Mouse (Mus musculus): Measurements from ENCODE around the gene Ttc6.

Gene Ttc6

GRCm38 (mm10) chr12:57544641-57545370 is 19.1 kb upstream of the Ttc6 start:
- in situ Hi-C loops (cut with MboI, MseI): loop anchor here (25.0 kb wide), 1 partner anchor 258 kb away; no protein-coding TSS in a partner anchor

DNA sequence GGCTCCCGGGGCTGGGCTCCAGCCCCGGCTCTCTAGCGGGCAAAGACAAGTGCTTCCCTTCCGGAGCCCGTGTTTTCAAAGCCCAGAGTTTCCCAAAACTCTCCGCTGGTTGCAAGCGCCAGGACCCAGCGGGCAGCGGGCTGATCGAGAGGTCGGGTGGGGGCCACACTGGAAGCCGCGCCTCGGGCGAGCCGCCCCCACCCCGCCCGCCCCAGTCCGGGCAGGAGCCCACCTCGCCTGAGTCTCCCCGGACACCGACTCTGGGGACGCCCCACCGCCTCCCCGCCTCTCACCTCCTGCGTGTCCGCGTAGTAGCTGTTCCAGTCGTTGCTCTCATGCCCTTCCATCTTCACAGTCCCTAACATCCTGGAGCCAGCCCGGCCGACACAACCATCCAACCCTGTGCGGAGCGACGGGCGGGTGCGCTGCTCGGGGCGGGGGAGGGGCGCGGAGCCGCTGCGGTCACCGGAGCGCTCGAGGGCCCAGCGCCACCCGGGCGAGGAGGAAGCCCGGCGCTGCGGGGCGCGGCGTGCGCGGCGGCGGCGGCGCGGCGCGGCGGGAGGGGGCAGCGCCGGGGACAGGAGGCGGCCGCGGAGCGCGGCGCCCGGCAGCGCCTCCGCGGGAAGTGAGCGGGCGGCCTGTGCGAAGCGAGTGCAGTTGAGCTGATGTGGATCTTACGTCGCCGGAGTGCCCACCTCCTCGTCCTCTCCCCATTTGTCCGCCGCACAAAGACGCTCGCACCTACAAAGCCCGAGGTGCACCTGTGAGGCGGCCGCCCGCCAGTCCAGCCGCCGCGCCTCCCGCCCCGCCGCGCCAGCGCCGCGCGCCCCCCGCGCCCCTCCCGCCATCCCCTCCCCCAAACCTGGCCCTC is 18.3 kb upstream of the Ttc6 start:
- in situ Hi-C loops (cut with MboI, MseI): loop anchor here (25.0 kb wide), 1 partner anchor 258 kb away; no protein-coding TSS in a partner anchor

DNA sequence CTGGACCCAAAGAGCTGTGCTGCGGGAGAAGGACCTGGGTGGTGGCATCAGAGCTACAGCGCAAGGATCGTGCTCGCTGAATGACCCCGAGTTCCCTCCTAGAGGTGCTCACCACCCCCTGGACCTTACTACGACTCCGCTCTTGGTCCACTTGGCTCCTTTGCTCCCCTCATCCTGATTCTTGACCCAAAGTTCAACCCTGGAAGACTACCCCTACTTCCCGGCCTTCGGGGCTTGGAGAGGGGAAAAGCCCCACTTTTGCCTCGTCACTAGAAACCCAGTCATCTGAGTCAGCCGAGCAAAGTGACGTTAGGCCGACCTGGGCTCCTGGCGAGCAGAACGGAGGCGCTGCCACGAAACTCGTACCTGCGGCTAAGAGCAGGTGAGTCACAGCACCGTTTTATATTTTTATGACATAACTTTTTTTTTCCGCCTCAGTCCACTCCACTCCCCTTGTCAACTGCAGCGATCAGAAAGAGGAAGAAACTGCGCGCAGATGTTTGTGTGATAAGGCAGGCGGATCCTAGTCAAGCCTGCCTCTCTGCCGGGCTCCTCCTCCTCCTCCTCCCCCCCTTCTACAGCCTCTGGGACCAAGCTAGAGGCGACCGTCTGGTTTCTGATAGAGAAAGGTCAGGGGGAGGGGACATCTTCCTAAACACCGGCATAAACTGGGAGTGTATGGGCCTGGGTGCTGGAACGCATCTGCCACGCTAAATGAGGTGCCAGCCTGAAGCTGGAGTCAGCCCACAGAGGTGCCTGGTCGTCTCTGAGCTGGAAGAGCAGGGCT is 17.3 kb upstream of the Ttc6 start, which contains the start of gene Foxa1:
Gene Foxa1, minus strand, starts transcription at position 502 of the 787 bp plus-strand sequence.
- in situ Hi-C loops (cut with MboI, MseI): loop anchor here (25.0 kb wide), 1 partner anchor 259 kb away; no protein-coding TSS in a partner anchor

- in situ Hi-C loops (cut with MboI, MseI): loop anchor here (25.0 kb wide), 1 partner anchor 261 kb away; no protein-coding TSS in a partner anchor
Observed at GRCm38 (mm10) chr12:57547890-57548289, 16.0 kb upstream of the Ttc6 start.

DNA sequence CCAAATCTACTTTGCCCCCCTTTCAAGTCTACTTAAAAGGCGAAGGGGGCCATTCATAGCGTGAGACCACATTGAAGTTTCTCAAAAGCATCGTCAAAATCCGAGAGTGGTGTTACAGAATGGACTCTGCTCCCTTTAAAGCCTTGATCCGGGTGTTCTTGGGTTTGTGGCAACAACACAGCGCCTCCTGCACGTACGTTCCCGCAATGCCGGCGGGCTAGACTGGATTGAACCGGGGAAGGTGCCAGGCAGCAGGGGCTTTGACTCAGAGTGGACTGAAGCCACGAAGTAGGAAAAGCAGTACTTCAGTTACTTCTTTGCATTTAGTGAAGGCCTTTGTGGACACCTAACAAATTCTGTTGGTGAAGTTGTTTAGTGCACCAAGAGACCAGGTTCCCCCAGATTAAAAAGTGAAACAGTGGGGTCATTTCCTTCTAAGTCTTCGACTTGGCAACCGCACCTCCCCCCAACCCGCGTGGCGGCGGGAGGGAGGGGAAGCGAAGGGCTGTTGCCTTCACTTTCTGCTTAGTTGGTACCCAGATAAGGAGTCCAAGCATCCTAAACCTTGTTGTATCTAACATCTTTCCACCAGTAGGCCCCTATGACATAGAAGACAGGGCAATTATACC is 15.4 kb upstream of the Ttc6 start:
- in situ Hi-C loops (cut with MboI, MseI): loop anchor here (25.0 kb wide), 1 partner anchor 261 kb away; no protein-coding TSS in a partner anchor

DNA sequence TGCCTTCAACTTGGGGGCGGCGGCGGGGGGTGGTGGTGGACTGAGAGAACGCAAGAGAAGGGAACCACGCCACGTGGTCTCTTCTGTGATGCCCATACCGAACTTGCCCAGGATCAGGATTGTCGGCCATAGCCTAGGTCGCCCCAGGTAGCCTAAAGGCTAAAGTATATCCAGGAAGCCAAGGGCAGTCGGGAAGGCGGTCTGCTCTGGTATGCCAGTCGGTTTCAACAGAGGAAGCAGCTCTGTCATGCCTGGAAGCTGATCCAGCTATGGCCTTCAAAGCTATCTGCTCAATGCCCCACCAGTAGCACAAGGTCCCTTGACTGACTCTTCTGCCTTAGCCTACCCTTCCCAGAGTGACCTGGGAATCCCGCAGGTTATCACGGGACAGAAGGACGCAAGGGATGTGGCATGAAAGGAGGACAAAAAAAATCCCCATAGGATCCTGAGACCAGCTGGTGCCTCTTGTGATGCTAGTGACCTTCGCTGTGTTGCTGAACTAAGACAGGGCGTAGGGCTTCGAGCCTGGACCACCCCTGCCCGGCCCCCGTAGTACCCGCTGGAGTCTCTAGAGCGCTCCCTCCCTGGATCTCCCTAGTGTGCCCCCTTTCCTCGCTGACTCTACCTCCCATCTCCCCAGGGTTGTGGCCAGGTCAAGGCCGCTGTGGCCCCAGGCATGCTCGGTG is 14.8 kb upstream of the Ttc6 start:
- in situ Hi-C loops (cut with MboI, MseI): loop anchor here (25.0 kb wide), 1 partner anchor 262 kb away; no protein-coding TSS in a partner anchor

DNA sequence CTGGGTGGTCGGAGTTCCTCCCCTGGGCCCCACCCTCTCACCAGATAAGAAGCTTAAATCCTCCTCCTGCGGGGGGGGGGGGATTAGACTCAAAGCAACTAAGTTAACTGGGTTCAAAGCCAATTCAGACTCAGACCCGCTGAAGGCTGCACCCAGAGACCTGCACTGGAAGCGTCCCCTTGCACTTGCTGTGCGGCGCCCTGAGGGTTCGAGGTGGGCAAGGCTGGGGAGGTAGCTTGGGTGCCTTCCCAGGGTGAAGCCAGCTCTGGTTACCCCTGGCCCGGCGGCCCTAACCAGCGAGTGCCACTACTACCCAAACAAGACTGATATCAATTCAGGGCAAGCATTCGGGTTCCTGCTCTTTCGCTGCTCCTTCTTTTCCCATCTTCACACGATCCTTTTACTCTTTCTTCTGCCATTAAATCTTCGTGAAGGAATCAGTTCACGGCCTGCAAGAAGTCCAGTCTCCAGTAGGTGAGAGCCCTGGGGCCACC is 14.2 kb upstream of the Ttc6 start:
- in situ Hi-C loops (cut with MboI, MseI): loop anchor here (25.0 kb wide), 1 partner anchor 262 kb away; no protein-coding TSS in a partner anchor

GRCm38 (mm10) chr12:57550181-57550808 is 13.6 kb upstream of the Ttc6 start:
- in situ Hi-C loops (cut with MboI, MseI): no loop called here

GRCm38 (mm10) chr12:57550881-57551280 is 13.0 kb upstream of the Ttc6 start:
- in situ Hi-C loops (cut with MboI, MseI): no loop called here

DNA sequence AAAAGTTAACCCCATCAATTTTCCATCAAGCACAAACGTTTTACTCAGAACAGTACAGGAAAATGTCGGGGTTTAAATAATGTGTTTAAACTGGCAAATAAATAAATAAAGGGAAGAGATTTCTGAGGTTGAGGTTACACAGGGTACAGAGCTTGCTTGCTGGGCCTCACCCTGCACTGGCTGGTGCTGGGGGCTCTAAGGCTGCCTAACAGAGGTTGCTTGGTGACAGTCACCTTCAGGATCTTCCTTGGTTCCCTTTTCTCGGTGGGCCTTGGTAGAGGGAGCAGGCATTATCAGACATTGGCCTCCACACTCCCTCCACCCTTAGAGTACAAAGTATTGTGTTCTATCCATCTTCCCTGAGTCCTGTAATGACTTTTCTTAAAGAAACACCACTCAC is 11.6 kb upstream of the Ttc6 start:
- in situ Hi-C loops (cut with MboI, MseI): no loop called here

DNA sequence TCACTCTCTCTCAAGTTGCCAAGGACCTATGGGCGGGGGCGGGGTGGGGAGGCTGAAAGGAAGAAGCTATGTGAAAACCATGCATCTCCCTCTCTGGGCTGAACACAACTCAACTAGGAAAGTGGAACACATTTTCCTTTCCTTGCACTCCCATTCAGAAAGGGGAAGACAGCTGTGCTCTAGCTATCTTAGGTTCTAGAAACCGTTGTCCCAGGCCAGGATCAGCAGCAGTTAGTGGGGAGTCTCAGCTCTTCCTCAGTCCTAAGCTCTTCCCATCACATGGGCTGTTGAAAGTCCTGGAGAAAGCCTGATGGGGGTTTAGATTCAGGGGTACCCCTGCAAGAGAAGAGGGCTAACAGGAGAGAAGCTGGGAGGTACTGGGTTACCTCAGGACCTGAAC is 9.8 kb upstream of the Ttc6 start:
- in situ Hi-C loops (cut with MboI, MseI): no loop called here

DNA sequence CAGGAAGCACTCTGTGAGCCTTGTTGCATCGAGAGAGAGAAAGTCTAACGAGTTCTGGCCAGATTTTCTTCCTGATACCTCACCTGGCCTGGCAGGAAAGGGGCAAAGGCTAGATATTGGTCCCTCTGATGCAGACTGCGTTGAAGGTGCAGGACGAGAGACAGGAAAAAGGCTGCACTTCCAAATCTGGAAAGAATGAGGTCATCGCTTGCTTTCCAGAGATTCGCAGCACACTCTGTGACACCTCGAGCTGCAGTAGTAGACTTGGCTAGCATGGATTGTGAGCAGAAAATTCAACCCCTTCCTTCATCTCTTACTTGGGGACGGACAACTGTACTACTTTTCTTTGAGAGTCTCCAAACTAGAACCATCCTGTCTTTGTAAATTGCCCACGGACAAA is 7.9 kb downstream of the Ttc6 start:
- in situ Hi-C loops (cut with MboI, MseI): no loop called here

GRCm38 (mm10) chr12:57572415-57572814 is 8.5 kb downstream of the Ttc6 start:
- in situ Hi-C loops (cut with MboI, MseI): no loop called here

- in situ Hi-C loops (cut with MboI, MseI): no loop called here
Observed at GRCm38 (mm10) chr12:57575931-57576628, 12.2 kb downstream of the Ttc6 start.

- in situ Hi-C loops (cut with MboI, MseI): no loop called here
Observed at GRCm38 (mm10) chr12:57607624-57608023, 43.7 kb downstream of the Ttc6 start.

DNA sequence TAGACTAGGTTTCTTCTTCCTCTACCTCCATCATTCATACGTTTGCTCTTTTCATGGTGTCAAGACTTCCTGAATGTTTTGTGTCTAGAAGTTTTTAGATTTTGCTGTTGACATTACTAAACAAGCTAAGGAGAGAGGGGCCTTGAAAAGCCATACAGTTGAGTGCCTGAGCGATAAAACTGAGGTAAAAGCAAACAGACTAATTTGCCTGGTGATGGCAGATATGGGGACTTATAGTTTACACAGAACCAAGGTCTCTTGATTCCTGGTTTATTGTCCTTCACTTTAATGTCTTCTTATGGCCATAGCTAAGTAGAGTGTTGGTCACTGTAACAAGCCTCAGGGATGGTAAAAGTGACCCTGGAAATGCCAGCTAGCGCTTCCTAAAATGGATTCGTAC is 51.2 kb downstream of the Ttc6 start:
- in situ Hi-C loops (cut with MboI, MseI): no loop called here

GRCm38 (mm10) chr12:57622030-57622429 is 58.1 kb downstream of the Ttc6 start:
- in situ Hi-C loops (cut with MboI, MseI): no loop called here

DNA sequence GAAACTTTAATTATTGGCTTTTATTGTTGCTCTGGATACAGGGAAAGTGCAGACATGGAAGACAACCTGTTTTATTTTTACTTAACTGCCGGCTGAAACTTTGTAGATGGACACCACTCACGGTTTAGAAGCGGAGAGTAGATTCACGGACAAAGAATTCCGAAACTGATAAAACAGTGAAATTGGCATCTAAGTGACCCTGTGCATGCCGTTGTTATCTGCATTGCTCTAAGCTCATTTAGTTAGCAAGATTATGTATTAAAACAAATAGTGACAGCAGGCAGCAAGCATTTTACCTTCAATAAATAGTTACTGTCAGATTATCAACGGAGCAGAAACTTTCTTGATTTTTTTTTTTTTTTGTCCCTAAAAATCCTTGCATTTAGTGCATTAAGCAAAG is 59.4 kb downstream of the Ttc6 start:
- in situ Hi-C loops (cut with MboI, MseI): no loop called here

- in situ Hi-C loops (cut with MboI, MseI): no loop called here
Observed at GRCm38 (mm10) chr12:57624011-57624608, 60.2 kb downstream of the Ttc6 start.

All from regulatory T cell (primary cell).